Mouse (Mus musculus) liver, adult 2 months (tissue): ENCODE data around the gene Akap12. TPM values are rescaled to one million over a fixed set of nuclear protein-coding genes. Genes with fewer than 3 reads are reported as not detected.

Experiments used
- DNase-seq: peaks from one replicate; pipeline ENCODE4 v3.0.0-alpha.2; 2011; ENCODE audit warnings: low read depth, low spot score; ENCODE audit errors: extremely low read depth
- H3K27ac ChIP-seq: fragments of 200-500 bp; replicated peaks from 2 replicates; pipeline ENCODE4 v1.5.1; 2012; ENCODE audit warnings: low read depth, mild to moderate bottlenecking, control low read depth, inconsistent platforms, low read length; ENCODE audit not compliant: insufficient read depth
- H3K27me3 ChIP-seq: fragments of 200-500 bp; 2 replicates; pipeline ENCODE4 v1.6.1; 2012; ENCODE audit warnings: mild to moderate bottlenecking, moderate library complexity, low read length, inconsistent platforms; ENCODE audit not compliant: control insufficient read depth, insufficient read depth
- H3K36me3 ChIP-seq: fragments of 200-500 bp; 2 replicates; pipeline ENCODE4 v1.6.1; 2012; ENCODE audit warnings: low read length, inconsistent platforms; ENCODE audit not compliant: control insufficient read depth, insufficient read depth
- H3K4me1 ChIP-seq: fragments of 200-500 bp; 2 replicates; pipeline ENCODE4 v1.6.1; 2011; ENCODE audit warnings: low read length; ENCODE audit not compliant: control insufficient read depth, insufficient read depth
- H3K4me3 ChIP-seq: fragments of 200-500 bp; 2 replicates; pipeline ENCODE4 v1.5.1; 2011; ENCODE audit warnings: low read depth, mild to moderate bottlenecking, control low read depth, low read length, moderate library complexity; ENCODE audit not compliant: insufficient read depth
- H3K79me2 ChIP-seq: fragments of 200-500 bp; 2 replicates; pipeline ENCODE4 v1.6.1; 2012; ENCODE audit warnings: inconsistent platforms, mild to moderate bottlenecking, low read length, moderate library complexity; ENCODE audit not compliant: control insufficient read depth, insufficient read depth
- H3K9ac ChIP-seq: fragments of 200-500 bp; 2 replicates; pipeline ENCODE4 v1.6.1; 2012; ENCODE audit warnings: low read depth, mild to moderate bottlenecking, control low read depth, inconsistent platforms, low read length
- CTCF ChIP-seq: fragments of 200-500 bp; IDR thresholded peaks from 2 replicates; pipeline ENCODE4 v1.5.1; 2011; ENCODE audit warnings: low read depth, low read length, control low read depth
- POLR2A ChIP-seq: fragments of 200-500 bp; IDR thresholded peaks from 2 replicates; pipeline ENCODE4 v1.6.1; 2011; ENCODE audit warnings: low read length, control low read depth; ENCODE audit not compliant: insufficient read depth; ENCODE audit errors: extremely low read depth
- WGBS: fragments of 180-500 bp; shearing (Covaris S2); methylation state at CpG from one replicate; pipeline ENCODE4 v1.1.7; 2018; 5-methylcytosine and 5-hydroxymethylcytosine counted together
- polyA plus RNA-seq: library from polyadenylated mRNA; depleted of rRNA; stranded (reverse); fragments of >200 nt; gene quantifications from 2 replicates; pipeline ENCODE4 v1.2.3, GENCODE M21; 2012
- total RNA-seq: library from RNA; depleted of rRNA; stranded (reverse); fragments of >200 nt; gene quantifications from 2 replicates; pipeline ENCODE4 v1.2.3, GENCODE M21; 2014

Akap12 gene
- total and polyA plus RNA-seq, 2 experiments: 0.57 to 1.7 TPM

GRCm38 (mm10) chr10:4245812-4246211, 20.4 kb upstream of the Akap12 start:
- H3K27ac ChIP-seq: no peak overlapping the region
- no peaks in the 10 kb centered on the region for H3K27me3 ChIP-seq
- no peaks in the 10 kb centered on the region for H3K4me1 ChIP-seq
- H3K36me3 ChIP-seq: no peaks in the 10 kb centered on the region
- H3K9ac ChIP-seq: no peak overlapping the region
- 81% methylated on average over 2 of the region's 2 CpGs for WGBS
- H3K4me3 ChIP-seq: no peak overlapping the region
- no peak for TF ChIP-seq CTCF
- no peak for TF ChIP-seq POLR2A
- H3K79me2 ChIP-seq: no peaks in the 10 kb centered on the region
- no peak for DNase-seq

- TF ChIP-seq POLR2A: no peak
- TF ChIP-seq CTCF: no peak
- 93% methylated on average over 7 of the region's 7 CpGs for WGBS
- no peak for DNase-seq
Observed at GRCm38 (mm10) chr10:4246407-4246806, 19.8 kb upstream of the Akap12 start.

GRCm38 (mm10) chr10:4249235-4249845, 16.8 kb upstream of the Akap12 start:
- H3K79me2 ChIP-seq: no peaks in the 10 kb centered on the region
- WGBS: 60% methylated on average over 4 of the region's 4 CpGs
- no peak for TF ChIP-seq CTCF
- TF ChIP-seq POLR2A: no peak
- no peak overlapping the region for H3K9ac ChIP-seq
- H3K27ac ChIP-seq: no peak overlapping the region
- DNase-seq: no peak
- no peak overlapping the region for H3K4me3 ChIP-seq
- H3K36me3 ChIP-seq: no peaks in the 10 kb centered on the region
- no peaks in the 10 kb centered on the region for H3K4me1 ChIP-seq
- no peaks in the 10 kb centered on the region for H3K27me3 ChIP-seq

More at GRCm38 (mm10) chr10:4246407-4246806, 19.8 kb upstream of the Akap12 start:
- H3K4me1 ChIP-seq: no peaks in the 10 kb centered on the region
- H3K4me3 ChIP-seq: no peak overlapping the region
- H3K27me3 ChIP-seq: no peaks in the 10 kb centered on the region
- H3K79me2 ChIP-seq: no peaks in the 10 kb centered on the region
- no peak overlapping the region for H3K9ac ChIP-seq
- H3K36me3 ChIP-seq: no peaks in the 10 kb centered on the region
- no peak overlapping the region for H3K27ac ChIP-seq

GRCm38 (mm10) chr10:4250681-4251080, 15.5 kb upstream of the Akap12 start:
- H3K36me3 ChIP-seq: no peaks in the 10 kb centered on the region
- DNase-seq: no peak
- H3K27ac ChIP-seq: no peak overlapping the region
- no peaks in the 10 kb centered on the region for H3K4me1 ChIP-seq
- TF ChIP-seq POLR2A (no peak), CTCF (no peak)
- H3K4me3 ChIP-seq: no peak overlapping the region
- no peak overlapping the region for H3K9ac ChIP-seq
- no peaks in the 10 kb centered on the region for H3K27me3 ChIP-seq
- WGBS: 77% methylated on average over 3 of the region's 3 CpGs
- H3K79me2 ChIP-seq: no peaks in the 10 kb centered on the region

- no peaks in the 10 kb centered on the region for H3K36me3 ChIP-seq
- no peaks in the 10 kb centered on the region for H3K27me3 ChIP-seq
- H3K4me1 ChIP-seq: no peaks in the 10 kb centered on the region
- WGBS: 87% methylated on average over 4 of the region's 4 CpGs
- no peaks in the 10 kb centered on the region for H3K79me2 ChIP-seq
- no peak overlapping the region for H3K9ac ChIP-seq
- no peak overlapping the region for H3K4me3 ChIP-seq
- TF ChIP-seq CTCF (no peak), POLR2A (no peak)
- no peak overlapping the region for H3K27ac ChIP-seq
- DNase-seq: no peak
Observed at GRCm38 (mm10) chr10:4253613-4254012, 12.6 kb upstream of the Akap12 start.

- no peaks in the 10 kb centered on the region for H3K4me1 ChIP-seq
- no peak overlapping the region for H3K9ac ChIP-seq
- TF ChIP-seq CTCF: no peak
- no peak for TF ChIP-seq POLR2A
- no peaks in the 10 kb centered on the region for H3K27me3 ChIP-seq
- H3K4me3 ChIP-seq: no peak overlapping the region
- no peak overlapping the region for H3K27ac ChIP-seq
- H3K36me3 ChIP-seq: no peaks in the 10 kb centered on the region
- no peaks in the 10 kb centered on the region for H3K79me2 ChIP-seq
- no peak for DNase-seq
- 73% methylated on average over 5 of the region's 5 CpGs for WGBS
Observed at GRCm38 (mm10) chr10:4254459-4254858, 11.7 kb upstream of the Akap12 start.
